Mouse (Mus musculus) left cerebral cortex, postnatal 36 days (tissue): ENCODE data around the gene Vil1. TPM values are rescaled to one million over a fixed set of nuclear protein-coding genes. Genes with fewer than 3 reads are reported as not detected.

Experiments used
- microRNA-seq: library from miRNA; unstranded; fragments of <30 nt; microRNA quantifications from one replicate; pipeline ENCODE4 v1.2.0, GENCODE M21; 2022
- total RNA-seq, 2 experiments: library from RNA; stranded (reverse); gene quantifications; 2 replicates each; pipeline ENCODE4 v1.2.3; 2021

Gene Vil1
- total RNA-seq, 2 experiments from 2014 or later, result 0.39 to 1.1 TPM

Small RNAs within 50 kb of the gene (microRNA-seq; reads per million reads assigned to microRNA genes)
- gene Mir26b, result 4,689 reads per million, percentile 91 among the genes with 10 or more reads in this experiment

Other genes with a start within 250 kb of the Vil1 start
- not detected for gene Cxcr1, start 214.7 kb upstream of the Vil1 start, total RNA-seq
- 100 to 1,000 TPM; 259 to 262 TPM for gene Arpc2, start 173.3 kb upstream of the Vil1 start, total RNA-seq
- not detected for gene Gpbar1, start 130.8 kb upstream of the Vil1 start, total RNA-seq
- 100 to 1,000 TPM; 139 to 143 TPM for gene Aamp, start 124.6 kb upstream of the Vil1 start, total RNA-seq
- gene Pnkd, start 124.4 kb upstream of the Vil1 start, total RNA-seq, result 100 to 1,000 TPM; 151 to 166 TPM
- gene Tmbim1, start 103.8 kb upstream of the Vil1 start, total RNA-seq, result 10 to 100 TPM; 21.5 to 26.4 TPM
- gene Catip, start 47.3 kb upstream of the Vil1 start, total RNA-seq, result 1 to 10 TPM; 1.3 TPM
- gene Slc11a1, start 34.2 kb upstream of the Vil1 start, total RNA-seq, result 1 to 10 TPM; 2.6 to 5.1 TPM
- 10 to 100 TPM; 23.0 to 25.2 TPM for gene Ctdsp1, start 17.9 kb upstream of the Vil1 start, total RNA-seq
- 10 to 100 TPM; 24.9 to 28.0 TPM for gene Cnot9, start 96.7 kb downstream of the Vil1 start, total RNA-seq
- 10 to 100 TPM; 12.0 to 17.3 TPM for gene Plcd4, start 133.5 kb downstream of the Vil1 start, total RNA-seq
- gene Usp37, start 134.9 kb downstream of the Vil1 start, total RNA-seq, result 10 to 100 TPM; 21.5 to 24.5 TPM
- gene Zfp142, start 178.9 kb downstream of the Vil1 start, total RNA-seq, result 10 to 100 TPM; 25.2 to 35.0 TPM
- gene Bcs1l, start 178.9 kb downstream of the Vil1 start, total RNA-seq, result 10 to 100 TPM; 22.5 to 24.7 TPM
- 10 to 100 TPM; 46.7 to 68.2 TPM for gene Rnf25, start 192.0 kb downstream of the Vil1 start, total RNA-seq
- gene Stk36, start 192.1 kb downstream of the Vil1 start, total RNA-seq, result 1 to 10 TPM; 3.7 to 6.9 TPM